Mouse (Mus musculus) MEL (cell line): Measurements from ENCODE around the gene Gm20388.

Experiments used
- CTCF ChIP-seq, 3 experiments: IDR thresholded peaks in 2 of 3; conservative IDR thresholded peaks in 1 of 3; 2 replicates each; pipeline ENCODE4 v1.5.1; 2011 to 2012; ENCODE audit warnings: low read length in 3 of 3, low read depth in 2 of 3, mild to moderate bottlenecking in 2 of 3, improper control_type of control experiment in 1 of 3, inconsistent platforms in 1 of 3, mixed read lengths in 1 of 3, moderate library complexity in 1 of 3; ENCODE audit not compliant: control insufficient read depth in 1 of 3, insufficient read depth in 1 of 3, poor library complexity in 1 of 3, severe bottlenecking in 1 of 3
- HCFC1 ChIP-seq: IDR thresholded peaks from 2 replicates; pipeline ENCODE4 v1.6.1; 2012; ENCODE audit warnings: low read depth, mild to moderate bottlenecking, inconsistent platforms, low read length, improper control_type of control experiment, moderate library complexity
- JUND ChIP-seq: IDR thresholded peaks from 2 replicates; pipeline ENCODE4 v1.6.1; 2011; ENCODE audit warnings: low read depth, mild to moderate bottlenecking, improper control_type of control experiment, low read length
- POLR2A ChIP-seq, 2 experiments: IDR thresholded peaks; 2 replicates each; pipeline ENCODE4 v1.6.1; 2011 to 2012; ENCODE audit warnings: low read length in 2 of 2, mild to moderate bottlenecking in 2 of 2, control low read depth in 1 of 2, improper control_type of control experiment in 1 of 2, low read depth in 1 of 2, moderate library complexity in 1 of 2; ENCODE audit not compliant: control insufficient read depth in 1 of 2, insufficient read depth in 1 of 2, poor library complexity in 1 of 2
- POLR2AphosphoS5 ChIP-seq: IDR thresholded peaks from 2 replicates; pipeline ENCODE4 v1.6.1; 2012; ENCODE audit warnings: low read depth, borderline replicate concordance, mild to moderate bottlenecking, inconsistent platforms, low read length, moderate library complexity, mixed read lengths
- TAL1 ChIP-seq: IDR thresholded peaks from 2 replicates; pipeline ENCODE4 v1.6.1; 2012; ENCODE audit warnings: mild to moderate bottlenecking, inconsistent platforms, low read length, moderate library complexity, mixed read lengths
- TCF12 ChIP-seq: IDR thresholded peaks from 2 replicates; pipeline ENCODE4 v1.6.1; 2014; ENCODE audit warnings: low read depth, mild to moderate bottlenecking, inconsistent platforms, low read length, improper control_type of control experiment, moderate library complexity

GRCm38 (mm10) chr8:122550995-122551264, 2640.3 kb downstream of the Gm20388 start:
- TF ChIP-seq CTCF (IDR thresholded peaks at IDR 0.05 in 2 of 3, conservative IDR thresholded peaks at IDR 0.05 in 1 of 3; ENCODE audit: control insufficient read depth in 1 of 3, insufficient read depth in 1 of 3, low read depth in 2 of 3, low read length in 3 of 3, poor library complexity in 1 of 3, severe bottlenecking in 1 of 3) (no peak), POLR2AphosphoS5 (no peak), POLR2A (IDR thresholded peaks at IDR 0.05; ENCODE audit: control insufficient read depth in 1 of 2, insufficient read depth in 1 of 2, low read depth in 1 of 2, low read length in 2 of 2, poor library complexity in 1 of 2) (no peak), JUND (no peak), HCFC1 (no peak), TCF12 (no peak), TAL1 (no peak)
